Mouse (Mus musculus) telencephalon, adult 2 months (tissue): ENCODE data around the gene Golga5.

Experiments used
- DNase-seq: peaks from one replicate; pipeline ENCODE4 v3.0.0-alpha.2; 2011; ENCODE audit warnings: low read depth, low spot score

Gene Golga5

GRCm38 (mm10) chr12:102468894-102469764 lies at the start of gene Golga5:
TSS of gene Golga5 (plus strand) at chr12:102469135.
- peak; percentile 90 for DNase-seq

- peak; percentile 80 for DNase-seq
Observed at GRCm38 (mm10) chr12:102419544-102419943, 49.4 kb upstream of the Golga5 start.

- no peak for DNase-seq
Observed at GRCm38 (mm10) chr12:102420168-102420890, 48.6 kb upstream of the Golga5 start.

- DNase-seq: no peak
Observed at GRCm38 (mm10) chr12:102422065-102422464, 46.9 kb upstream of the Golga5 start.

- DNase-seq: no peak
Observed at GRCm38 (mm10) chr12:102422623-102423320, 46.2 kb upstream of the Golga5 start.

- DNase-seq: no peak
Observed at GRCm38 (mm10) chr12:102423625-102424024, 45.3 kb upstream of the Golga5 start.

- DNase-seq: no peak
Observed at GRCm38 (mm10) chr12:102424456-102424855, 44.5 kb upstream of the Golga5 start.

- no peak for DNase-seq
Observed at GRCm38 (mm10) chr12:102425048-102425578, 43.8 kb upstream of the Golga5 start.

GRCm38 (mm10) chr12:102426285-102426684 lies 42.6 kb upstream of the Golga5 start:
- no peak for DNase-seq

GRCm38 (mm10) chr12:102429656-102430055 lies 39.3 kb upstream of the Golga5 start:
- DNase-seq: no peak

- no peak for DNase-seq
Observed at GRCm38 (mm10) chr12:102430228-102430627, 38.7 kb upstream of the Golga5 start.

GRCm38 (mm10) chr12:102432238-102432637 lies 36.7 kb upstream of the Golga5 start:
- no peak for DNase-seq

GRCm38 (mm10) chr12:102434107-102434506 lies 34.8 kb upstream of the Golga5 start:
- no peak for DNase-seq

- DNase-seq: no peak
Observed at GRCm38 (mm10) chr12:102436939-102437526, 31.9 kb upstream of the Golga5 start.

- DNase-seq: no peak
Observed at GRCm38 (mm10) chr12:102437952-102438351, 31.0 kb upstream of the Golga5 start.

- DNase-seq: no peak
Observed at GRCm38 (mm10) chr12:102438983-102439631, 29.8 kb upstream of the Golga5 start.

GRCm38 (mm10) chr12:102439632-102440023 lies 29.3 kb upstream of the Golga5 start, which contains the start of gene Lgmn:
TSS of gene Lgmn (minus strand) at chr12:102439813.
- peak; percentile 98 for DNase-seq

GRCm38 (mm10) chr12:102440551-102440950 lies 28.4 kb upstream of the Golga5 start:
- DNase-seq: no peak

- no peak for DNase-seq
Observed at GRCm38 (mm10) chr12:102441141-102441540, 27.8 kb upstream of the Golga5 start.

GRCm38 (mm10) chr12:102442639-102443038 lies 26.3 kb upstream of the Golga5 start:
- no peak for DNase-seq

GRCm38 (mm10) chr12:102443676-102444075 lies 25.3 kb upstream of the Golga5 start:
- DNase-seq: no peak
